Mouse (Mus musculus): Measurements from ENCODE around the gene Man2b1. TPM values are rescaled to one million over a fixed set of nuclear protein-coding genes. Genes with fewer than 3 reads are reported as not detected.
A peak's percentile ranks its signal among the peaks of the same experiment; 100 is the strongest.

The Man2b1 gene
- polyA plus RNA-seq, 1 experiment from 2014 or later = 80.9 TPM

DNA sequence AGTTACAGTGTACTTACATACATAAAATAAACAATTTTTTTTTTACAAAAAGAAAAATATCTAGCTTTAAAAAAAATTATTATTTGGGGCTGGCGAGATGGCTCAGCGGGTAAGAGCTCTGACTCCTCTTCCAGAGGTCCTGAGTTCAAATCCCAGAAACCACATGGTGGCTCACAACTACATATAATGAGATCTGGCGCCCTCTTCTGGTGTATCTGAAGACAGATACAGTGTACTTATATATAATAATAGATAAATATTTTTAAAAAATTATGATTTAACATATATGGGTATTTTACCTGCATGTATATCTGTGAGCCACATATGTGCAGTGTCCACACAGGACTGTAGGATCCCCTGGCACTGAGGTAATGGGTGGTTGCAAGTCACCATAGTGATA is 3.2 kb downstream of the Man2b1 start:
- peaks cover 49% of the 10 kb centered on the region for H3K36me3 ChIP-seq (ENCODE audit: control insufficient read depth, insufficient read depth)
- H3K27me3 ChIP-seq (replicated peaks; ENCODE audit: control insufficient read depth, insufficient read depth, low read length) = no peaks in the 10 kb centered on the region
- no peak overlapping the region for H3K4me2 ChIP-seq (replicated peaks; ENCODE audit: low read depth)
- H3K27ac ChIP-seq (ENCODE audit: low read depth, low read length) = no peak overlapping the region
- no peak overlapping the region for H3K4me3 ChIP-seq (ENCODE audit: low read depth, low read length)
- peaks cover 7% of the 10 kb centered on the region; the same call in 1 of the 2 replicates for H3K4me1 ChIP-seq (replicated peaks; ENCODE audit: control insufficient read depth, insufficient read depth, low read length)
- H3K9ac ChIP-seq (ENCODE audit: low read depth, low read length) = no peak overlapping the region
- whole genome bisulfite sequencing = 82% methylated on average over 3 of the region's 3 CpGs
- H3K9me3 ChIP-seq (ENCODE audit: control insufficient read depth) = no peaks in the 10 kb centered on the region
- TF ChIP-seq CTCF (IDR thresholded peaks at IDR 0.05; ENCODE audit: low read depth) = peak; percentile 43
- no peak for ATAC-seq

DNA sequence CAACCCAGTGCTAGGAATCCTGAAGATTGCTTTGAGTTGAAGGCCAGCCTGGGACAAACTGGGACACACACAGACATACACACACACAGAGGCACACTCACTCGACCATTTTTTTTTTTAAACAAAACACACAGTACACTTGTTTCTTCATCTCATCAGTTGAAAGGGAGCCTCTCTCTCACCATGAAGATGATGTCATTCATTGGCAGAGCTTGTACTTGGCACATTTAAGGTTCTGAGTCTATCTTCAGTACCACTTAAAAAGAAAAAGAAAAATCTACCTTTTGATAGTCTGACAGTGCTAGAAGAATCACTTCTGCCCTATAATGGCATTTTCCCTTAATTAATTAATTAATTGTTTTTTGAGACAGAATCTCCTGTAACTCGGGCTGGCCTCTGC is 5.7 kb downstream of the Man2b1 start:
- peaks cover 6% of the 10 kb centered on the region; the same call in 1 of the 2 replicates for H3K4me1 ChIP-seq (replicated peaks; ENCODE audit: control insufficient read depth, insufficient read depth, low read length)
- WGBS = 82% methylated on average over 2 of the region's 2 CpGs
- no peaks in the 10 kb centered on the region for H3K9me3 ChIP-seq (ENCODE audit: control insufficient read depth)
- H3K4me2 ChIP-seq (replicated peaks; ENCODE audit: low read depth) = no peak overlapping the region
- no peaks in the 10 kb centered on the region for H3K27me3 ChIP-seq (replicated peaks; ENCODE audit: control insufficient read depth, insufficient read depth, low read length)
- H3K9ac ChIP-seq (ENCODE audit: low read depth, low read length) = no peak overlapping the region
- H3K27ac ChIP-seq (ENCODE audit: low read depth, low read length) = no peak overlapping the region
- no peak for TF ChIP-seq CTCF (IDR thresholded peaks at IDR 0.05; ENCODE audit: low read depth)
- H3K4me3 ChIP-seq (ENCODE audit: low read depth, low read length) = no peak overlapping the region
- H3K36me3 ChIP-seq (ENCODE audit: control insufficient read depth, insufficient read depth) = peaks cover 72% of the 10 kb centered on the region
- ATAC-seq = no peak

DNA sequence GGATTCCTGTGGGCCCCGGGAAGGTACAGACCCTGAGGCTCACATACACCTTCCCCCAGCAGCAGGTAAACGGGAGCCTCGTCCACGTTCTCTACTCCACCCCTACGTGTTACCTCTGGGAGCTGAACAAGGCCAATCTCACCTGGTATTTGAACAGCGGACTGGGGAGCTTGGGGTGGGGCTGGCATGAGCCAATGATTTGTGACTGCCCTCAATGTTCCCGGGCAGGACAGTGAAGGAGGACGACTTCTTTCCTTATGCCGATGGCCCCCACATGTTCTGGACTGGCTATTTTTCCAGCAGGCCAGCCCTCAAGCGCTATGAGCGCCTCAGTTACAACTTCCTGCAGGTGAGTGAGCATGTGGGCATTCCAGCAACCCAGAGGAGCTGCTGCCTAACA is 7.8 kb downstream of the Man2b1 start:
- no peaks in the 10 kb centered on the region for H3K27me3 ChIP-seq (replicated peaks; ENCODE audit: control insufficient read depth, insufficient read depth, low read length)
- no peak for TF ChIP-seq CTCF (IDR thresholded peaks at IDR 0.05; ENCODE audit: low read depth)
- H3K9me3 ChIP-seq (ENCODE audit: control insufficient read depth) = no peaks in the 10 kb centered on the region
- ATAC-seq = no peak
- no peak overlapping the region for H3K9ac ChIP-seq (ENCODE audit: low read depth, low read length)
- no peaks in the 10 kb centered on the region for H3K4me1 ChIP-seq (replicated peaks; ENCODE audit: control insufficient read depth, insufficient read depth, low read length)
- no peak overlapping the region for H3K4me3 ChIP-seq (ENCODE audit: low read depth, low read length)
- no peak overlapping the region for H3K4me2 ChIP-seq (replicated peaks; ENCODE audit: low read depth)
- WGBS = 83% methylated on average over 11 of the region's 11 CpGs
- no peak overlapping the region for H3K27ac ChIP-seq (ENCODE audit: low read depth, low read length)
- H3K36me3 ChIP-seq (ENCODE audit: control insufficient read depth, insufficient read depth) = peaks cover 81% of the 10 kb centered on the region

DNA sequence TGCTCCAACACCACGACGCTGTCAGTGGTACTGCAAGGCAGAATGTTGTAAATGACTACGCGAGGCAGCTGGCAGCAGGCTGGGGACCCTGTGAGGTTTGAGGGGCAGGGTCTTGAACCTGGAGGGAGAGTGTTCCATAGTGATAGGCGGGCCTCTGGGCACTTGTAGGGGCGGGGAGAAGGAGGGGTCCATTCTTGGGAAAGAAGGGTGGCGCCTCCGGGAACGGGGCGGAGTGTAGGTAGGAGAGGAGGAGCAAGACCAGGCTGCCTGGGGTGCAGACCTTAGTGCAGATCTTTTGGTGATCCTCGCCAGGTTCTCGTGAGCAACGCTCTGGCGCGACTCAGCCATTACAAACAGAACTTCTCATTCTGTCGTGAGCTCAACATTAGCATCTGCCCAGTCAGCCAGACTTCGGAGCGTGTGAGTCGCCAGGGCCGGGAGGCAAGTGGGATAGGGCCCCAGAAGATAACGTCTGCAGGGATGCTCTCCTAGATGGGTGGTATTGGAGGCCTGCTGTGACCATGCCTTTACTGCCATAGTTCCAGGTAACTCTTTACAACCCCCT is 8.5 kb downstream of the Man2b1 start:
- ATAC-seq = no peak
- H3K27me3 ChIP-seq (replicated peaks; ENCODE audit: control insufficient read depth, insufficient read depth, low read length) = no peaks in the 10 kb centered on the region

DNA sequence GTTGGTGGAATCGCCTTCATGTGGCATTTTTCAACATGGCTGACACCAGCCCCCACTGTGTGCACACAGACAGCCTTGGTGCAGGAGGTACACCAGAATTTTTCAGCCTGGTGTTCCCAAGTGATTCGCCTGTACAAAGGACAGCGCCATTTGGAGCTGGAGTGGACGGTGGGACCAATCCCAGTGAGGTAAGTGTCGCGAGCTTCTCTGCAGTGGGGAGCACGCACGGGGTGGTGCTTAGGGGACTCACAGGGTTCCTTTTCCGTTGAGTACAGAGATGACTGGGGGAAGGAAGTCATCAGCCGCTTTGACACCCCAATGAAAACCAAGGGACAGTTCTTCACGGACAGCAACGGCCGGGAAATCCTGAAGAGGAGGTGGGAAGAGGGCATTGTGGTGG is 12.0 kb downstream of the Man2b1 start:
- Histone ChIP-seq H3K9ac (ENCODE audit: low read depth, low read length) (no peak overlapping the region), H3K4me2 (replicated peaks; ENCODE audit: low read depth) (no peak overlapping the region), H3K27me3 (replicated peaks; ENCODE audit: control insufficient read depth, insufficient read depth, low read length) (no peaks in the 10 kb centered on the region), H3K4me1 (replicated peaks; ENCODE audit: control insufficient read depth, insufficient read depth, low read length) (no peaks in the 10 kb centered on the region), H3K36me3 (ENCODE audit: control insufficient read depth, insufficient read depth) (peaks cover 72% of the 10 kb centered on the region), H3K27ac (ENCODE audit: low read depth, low read length) (no peak overlapping the region), H3K4me3 (ENCODE audit: low read depth, low read length) (no peak overlapping the region), H3K9me3 (ENCODE audit: control insufficient read depth) (no peaks in the 10 kb centered on the region)
- no peak for ATAC-seq
- 93% methylated on average over 13 of the region's 13 CpGs for WGBS
- TF ChIP-seq CTCF (IDR thresholded peaks at IDR 0.05; ENCODE audit: low read depth) = no peak

More for the DNA sequence above, 8.5 kb downstream of the Man2b1 start:
- no peak for TF ChIP-seq CTCF (IDR thresholded peaks at IDR 0.05; ENCODE audit: low read depth)
- H3K4me1 ChIP-seq (replicated peaks; ENCODE audit: control insufficient read depth, insufficient read depth, low read length) = no peaks in the 10 kb centered on the region
- H3K4me3 ChIP-seq (ENCODE audit: low read depth, low read length) = no peak overlapping the region
- 51% methylated on average over 21 of the region's 21 CpGs for WGBS
- H3K36me3 ChIP-seq (ENCODE audit: control insufficient read depth, insufficient read depth) = peaks cover 84% of the 10 kb centered on the region
- H3K27ac ChIP-seq (ENCODE audit: low read depth, low read length) = no peak overlapping the region
- no peak overlapping the region for H3K9ac ChIP-seq (ENCODE audit: low read depth, low read length)
- H3K9me3 ChIP-seq (ENCODE audit: control insufficient read depth) = no peaks in the 10 kb centered on the region
- H3K4me2 ChIP-seq (replicated peaks; ENCODE audit: low read depth) = no peak overlapping the region

DNA sequence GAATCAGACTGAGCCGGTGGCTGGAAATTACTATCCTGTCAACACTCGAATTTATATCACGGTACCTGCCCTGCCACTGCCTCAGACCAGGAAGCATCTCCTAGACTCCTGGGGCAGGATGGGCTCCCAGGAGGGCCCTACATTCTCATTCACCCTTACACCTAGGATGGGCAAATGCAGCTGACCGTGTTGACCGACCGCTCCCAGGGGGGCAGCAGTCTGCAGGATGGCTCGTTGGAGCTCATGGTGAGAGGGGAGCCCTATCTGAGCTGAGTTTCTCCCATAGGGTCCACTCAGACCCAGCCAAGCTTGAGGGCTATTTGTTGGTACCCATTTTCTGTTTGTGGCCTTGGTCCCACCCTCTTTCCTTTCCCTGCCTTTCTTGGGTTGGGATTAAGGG is 12.5 kb downstream of the Man2b1 start:
- TF ChIP-seq CTCF (IDR thresholded peaks at IDR 0.05; ENCODE audit: low read depth) = no peak

DNA sequence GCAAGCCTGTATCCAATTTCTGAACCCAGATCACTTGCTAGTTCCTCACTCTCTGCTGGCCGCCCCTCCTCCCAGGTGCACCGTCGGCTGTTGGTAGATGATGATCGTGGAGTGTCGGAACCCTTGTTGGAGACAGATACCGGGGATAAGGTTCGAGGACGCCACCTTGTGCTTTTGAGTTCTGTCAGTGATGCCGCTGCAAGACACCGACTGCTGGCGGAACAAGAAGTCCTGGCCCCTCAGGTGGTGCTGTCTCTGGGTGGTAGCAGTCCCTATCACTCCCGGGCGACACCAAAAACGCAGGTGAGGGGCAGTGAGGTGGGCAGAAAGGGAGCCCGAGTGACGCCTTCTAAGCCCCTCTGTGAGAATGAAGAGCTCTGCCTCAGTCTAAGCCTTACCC is 13.1 kb downstream of the Man2b1 start:
- Histone ChIP-seq H3K4me2 (replicated peaks; ENCODE audit: low read depth) (no peak overlapping the region), H3K36me3 (ENCODE audit: control insufficient read depth, insufficient read depth) (peaks cover 66% of the 10 kb centered on the region), H3K27ac (ENCODE audit: low read depth, low read length) (no peak overlapping the region), H3K4me3 (ENCODE audit: low read depth, low read length) (no peak overlapping the region), H3K4me1 (replicated peaks; ENCODE audit: control insufficient read depth, insufficient read depth, low read length) (no peaks in the 10 kb centered on the region), H3K9ac (ENCODE audit: low read depth, low read length) (no peak overlapping the region), H3K27me3 (replicated peaks; ENCODE audit: control insufficient read depth, insufficient read depth, low read length) (no peaks in the 10 kb centered on the region), H3K9me3 (ENCODE audit: control insufficient read depth) (no peaks in the 10 kb centered on the region)
- no peak for ATAC-seq
- 91% methylated on average over 16 of the region's 16 CpGs for WGBS
- no peak for TF ChIP-seq CTCF (IDR thresholded peaks at IDR 0.05; ENCODE audit: low read depth)

More for the DNA sequence above, 12.5 kb downstream of the Man2b1 start:
- no peak for ATAC-seq
- Histone ChIP-seq H3K27me3 (replicated peaks; ENCODE audit: control insufficient read depth, insufficient read depth, low read length) (no peaks in the 10 kb centered on the region), H3K4me2 (replicated peaks; ENCODE audit: low read depth) (no peak overlapping the region), H3K4me1 (replicated peaks; ENCODE audit: control insufficient read depth, insufficient read depth, low read length) (no peaks in the 10 kb centered on the region), H3K9me3 (ENCODE audit: control insufficient read depth) (no peaks in the 10 kb centered on the region), H3K9ac (ENCODE audit: low read depth, low read length) (no peak overlapping the region), H3K27ac (ENCODE audit: low read depth, low read length) (no peak overlapping the region), H3K36me3 (ENCODE audit: control insufficient read depth, insufficient read depth) (peaks cover 72% of the 10 kb centered on the region), H3K4me3 (ENCODE audit: low read depth, low read length) (no peak overlapping the region)
- WGBS = 94% methylated on average over 7 of the region's 7 CpGs

Measured in intestine, postnatal 0 days (tissue).